Mouse (Mus musculus) ES-Bruce4 (cell line): ENCODE results near the gene Prpsap1.

Experiments used
- CTCF ChIP-seq: IDR thresholded peaks from one replicate; pipeline ENCODE4 v1.8.1; 2011; ENCODE audit warnings: low read depth, low read length
- EP300 ChIP-seq: IDR thresholded peaks from 2 replicates; pipeline ENCODE4 v1.6.1; 2011; ENCODE audit warnings: low read depth, low read length; ENCODE audit not compliant: insufficient read depth
- POLR2A ChIP-seq: IDR thresholded peaks from one replicate; pipeline ENCODE4 v1.8.1; 2011; ENCODE audit warnings: low read length; ENCODE audit not compliant: insufficient read depth

GRCm38 (mm10) chr11:116432593-116433355, 61.2 kb downstream of the Prpsap1 start:
- no peak for TF ChIP-seq CTCF
- TF ChIP-seq POLR2A, result no peak
- no peak for TF ChIP-seq EP300
